ENCODE assay signal across 9 mouse cellular contexts in genomic region chr5:45220272-45220916, GRCm38 (mm10).
A peak's percentile ranks its signal among the peaks of the same experiment; 100 is the strongest.
DNase-seq lines count a peak whose midpoint lies in the region; ATAC-seq lines count a peak whose summit lies in the region.
"Had no signal": no experiment of that assay in that cellular context is flagged by ENCODE, and none has a peak within 500 bp of the region (broad histone marks: within the 10 kb centered on the region; RNA-seq: fewer than 3 reads in every experiment).

No protein-coding gene starts in this region.

- 69% methylated on average over 6 of the region's 6 CpGs for WGBS in midbrain, embryonic 15.5 days
- WGBS in midbrain, embryonic 10.5 days: 89% methylated on average over 6 of the region's 6 CpGs

- no peak overlapping the region for H3K4me2 ChIP-seq in midbrain, embryonic 15.5 days

- H3K9me3 ChIP-seq in midbrain, embryonic 15.5 days: no peaks in the 10 kb centered on the region
- H3K9me3 ChIP-seq in midbrain, embryonic 10.5 days (replicated peaks): no peaks in the 10 kb centered on the region

- ATAC-seq in frontal cortex, adult (ENCODE audit: low TSS enrichment): peak; percentile 99
- ATAC-seq in midbrain, embryonic 15.5 days (replicated peaks): peak; percentile 65; the same call in 1 of the 2 replicates
- no peak for ATAC-seq in monocyte, adult 5-6 weeks (replicated peaks; ENCODE audit: insufficient number of reproducible peaks, low FRiP score, low TSS enrichment, poor library complexity, severe bottlenecking)

- H3K27ac ChIP-seq in midbrain, embryonic 15.5 days: no peak overlapping the region
- no peak overlapping the region for H3K27ac ChIP-seq in midbrain, embryonic 10.5 days (replicated peaks)

- no peak overlapping the region for H3K4me3 ChIP-seq in midbrain, embryonic 15.5 days
- no peak overlapping the region for H3K4me3 ChIP-seq in midbrain, embryonic 10.5 days

- DNase-seq in frontal cortex, postnatal 25 days (ENCODE audit: low spot score in 2 of 2): no peak
- no peak for DNase-seq in midbrain, embryonic 10.5 days (ENCODE audit: low spot score)
- peak; percentile 64 for DNase-seq in layer of hippocampus, adult 9-11 months
- peak; percentile 36 to 45 for DNase-seq in right cerebral cortex, postnatal 36 days (ENCODE audit: low spot score in 2 of 2)
- no peak for DNase-seq in thymus, postnatal 14 days
- DNase-seq: cerebellum, postnatal 14 days had no signal

- H3K4me1 ChIP-seq in midbrain, embryonic 15.5 days: peaks cover 6% of the 10 kb centered on the region; the same call in 1 of the 2 replicates
- H3K4me1 ChIP-seq in midbrain, embryonic 10.5 days: no peaks in the 10 kb centered on the region

- no peak overlapping the region for H3K9ac ChIP-seq in midbrain, embryonic 15.5 days

- H3K27me3 ChIP-seq in midbrain, embryonic 15.5 days (replicated peaks): no peaks in the 10 kb centered on the region
- no peaks in the 10 kb centered on the region for H3K27me3 ChIP-seq in midbrain, embryonic 10.5 days (ENCODE audit: low read depth, poor library complexity, severe bottlenecking)

- no peaks in the 10 kb centered on the region for H3K36me3 ChIP-seq in midbrain, embryonic 15.5 days (replicated peaks)
- H3K36me3 ChIP-seq in midbrain, embryonic 10.5 days: no peaks in the 10 kb centered on the region

Comparison
In these comparisons a context has a peak if more than half of its experiments do, and no peak if none do; other contexts are left out.
1. DNase-seq: peak in layer of hippocampus, adult 9-11 months (single experiment) and right cerebral cortex, postnatal 36 days (2 of 2); none in frontal cortex, postnatal 25 days (0 of 2), midbrain, embryonic 10.5 days (single experiment) and thymus, postnatal 14 days (single experiment).